Mouse (Mus musculus): Measurements from ENCODE around the gene Eif2a. TPM values are rescaled to one million over a fixed set of nuclear protein-coding genes. Genes with fewer than 3 reads are reported as not detected.

The Eif2a gene
- polyA plus RNA-seq, 1 experiment = 14.4 TPM

DNA sequence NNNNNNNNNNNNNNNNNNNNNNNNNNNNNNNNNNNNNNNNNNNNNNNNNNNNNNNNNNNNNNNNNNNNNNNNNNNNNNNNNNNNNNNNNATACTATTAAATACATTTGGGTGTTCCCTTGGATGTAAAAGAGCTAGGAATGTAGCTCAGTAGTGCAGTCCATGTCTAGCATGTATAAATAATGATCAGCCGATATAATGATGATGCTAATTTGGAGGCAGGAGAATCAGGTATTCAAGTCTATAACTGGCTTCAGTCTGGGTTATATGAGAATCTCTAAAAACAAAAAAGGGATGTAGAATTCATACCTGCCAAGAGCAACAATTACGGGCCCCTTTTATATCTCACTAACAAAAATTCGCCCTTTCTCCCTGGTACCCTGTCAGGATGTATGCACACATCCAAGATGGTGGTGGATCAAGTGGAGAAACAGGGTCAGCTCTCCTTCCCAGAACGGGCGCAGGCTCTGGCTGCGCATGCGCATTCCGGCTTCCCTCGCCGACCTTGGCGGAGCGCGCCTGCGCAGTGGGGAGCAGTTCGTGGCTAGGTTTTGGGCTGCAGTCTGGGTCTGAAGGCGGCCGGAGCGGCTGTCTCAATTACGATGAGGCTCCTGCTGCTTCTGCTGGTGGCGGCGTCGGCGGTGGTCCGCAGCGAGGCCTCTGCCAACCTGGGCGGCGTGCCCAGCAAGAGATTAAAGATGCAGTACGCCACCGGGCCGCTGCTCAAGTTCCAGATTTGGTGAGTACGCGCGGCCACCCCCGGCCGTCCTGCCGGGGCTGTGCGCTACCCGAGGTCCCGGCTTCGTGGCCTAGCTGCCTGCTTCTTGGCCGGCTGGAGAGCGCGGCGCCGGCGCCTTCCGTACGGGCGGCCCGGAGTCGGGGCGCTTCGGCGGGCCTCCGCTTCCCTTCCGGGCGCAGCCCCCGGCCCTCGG lies 50.8 kb downstream of the Eif2a start, which contains the start of gene Selenot:
TSS of gene Selenot (plus strand) at position 500 of the 930 bp plus-strand sequence.
- peak; percentile 99 for TF ChIP-seq POLR2AphosphoS2 (IDR thresholded peaks at IDR 0.05; ENCODE audit: insufficient read length, low read depth)
- no peak for TF ChIP-seq SRF (IDR thresholded peaks at IDR 0.05; ENCODE audit: control insufficient read depth, insufficient read length, low read depth)
- TF ChIP-seq POLR2A (IDR thresholded peaks at IDR 0.05; ENCODE audit: insufficient read length, low read depth) = peak; percentile 99
- no peak for TF ChIP-seq MYOG (IDR thresholded peaks at IDR 0.05; ENCODE audit: control insufficient read depth in 1 of 3, insufficient read depth in 1 of 3, insufficient read length in 2 of 3, low read depth in 2 of 3)
- TF ChIP-seq MAX (IDR thresholded peaks at IDR 0.05; ENCODE audit: low read depth) = no peak
- TF ChIP-seq E2F4 (IDR thresholded peaks at IDR 0.05; ENCODE audit: insufficient read depth) = no peak
- no peak for TF ChIP-seq TCF3 (IDR thresholded peaks at IDR 0.05; ENCODE audit: insufficient read length, low read depth)
- TF ChIP-seq USF1 (IDR thresholded peaks at IDR 0.05; ENCODE audit: low read depth) = no peak
- TF ChIP-seq CEBPB (IDR thresholded peaks at IDR 0.05; ENCODE audit: insufficient read depth, poor library complexity, severe bottlenecking) = no peak
- TF ChIP-seq MYOD1 (IDR thresholded peaks at IDR 0.05; ENCODE audit: control insufficient read depth in 1 of 3, insufficient read length in 2 of 3, low read depth in 2 of 3) = peak in 1 of 3 experiments; percentile 4
- no peak for TF ChIP-seq REST (IDR thresholded peaks at IDR 0.05; ENCODE audit: insufficient read depth, insufficient read length)
- TF ChIP-seq TCF12 (IDR thresholded peaks at IDR 0.05; ENCODE audit: insufficient read depth, poor library complexity, severe bottlenecking) = no peak
- Histone ChIP-seq H3ac (ENCODE audit: control insufficient read depth, insufficient read length) (peak within 1 kb of the TSS; percentile 93), H3K4me3 (peak within 1 kb of the TSS; percentile 59), H3K4me2 (ENCODE audit: low read depth) (peak within 1 kb of the TSS; percentile 55), H3K36me3 (ENCODE audit: control insufficient read depth, insufficient read depth) (peaks cover 8% of the 10 kb centered on the region), H3K27me3 (ENCODE audit: control insufficient read depth, insufficient read depth, insufficient read length) (no peaks in the 10 kb centered on the region), H3K79me2 (ENCODE audit: control insufficient read depth, insufficient read depth) (peaks cover 44% of the 10 kb centered on the region)

DNA sequence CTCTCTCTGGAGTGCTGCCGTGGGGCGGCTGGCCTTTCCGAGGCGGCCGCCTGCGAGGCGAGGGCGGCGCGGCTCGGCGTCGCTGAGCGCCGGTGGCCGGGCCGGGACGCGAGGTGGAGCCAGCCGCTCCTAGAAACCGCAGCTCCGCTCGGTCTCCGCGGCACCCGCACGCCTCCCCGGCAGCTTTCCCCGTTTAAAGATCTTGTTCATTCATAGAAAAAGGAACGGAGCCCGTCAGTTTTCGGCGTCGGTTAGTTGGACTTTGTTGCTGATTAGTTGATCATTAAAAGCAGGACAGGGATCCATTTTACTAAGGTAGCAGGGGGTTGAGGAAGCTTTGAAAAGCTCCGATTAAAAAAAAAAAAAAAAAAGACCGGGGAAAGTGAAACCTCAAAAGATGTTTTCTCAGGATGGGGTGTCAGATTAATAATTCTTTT lies 51.5 kb downstream of the Eif2a start:
- Histone ChIP-seq H3ac (ENCODE audit: control insufficient read depth, insufficient read length) (peak overlapping the region; percentile 93), H3K36me3 (ENCODE audit: control insufficient read depth, insufficient read depth) (peaks cover 8% of the 10 kb centered on the region), H3K79me2 (ENCODE audit: control insufficient read depth, insufficient read depth) (peaks cover 51% of the 10 kb centered on the region), H3K27me3 (ENCODE audit: control insufficient read depth, insufficient read depth, insufficient read length) (no peaks in the 10 kb centered on the region), H3K4me3 (peak overlapping the region; percentile 59), H3K4me2 (ENCODE audit: low read depth) (peak overlapping the region; percentile 55)
- no peak for TF ChIP-seq E2F4 (IDR thresholded peaks at IDR 0.05; ENCODE audit: insufficient read depth)
- TF ChIP-seq SRF (IDR thresholded peaks at IDR 0.05; ENCODE audit: control insufficient read depth, insufficient read length, low read depth) = no peak

DNA sequence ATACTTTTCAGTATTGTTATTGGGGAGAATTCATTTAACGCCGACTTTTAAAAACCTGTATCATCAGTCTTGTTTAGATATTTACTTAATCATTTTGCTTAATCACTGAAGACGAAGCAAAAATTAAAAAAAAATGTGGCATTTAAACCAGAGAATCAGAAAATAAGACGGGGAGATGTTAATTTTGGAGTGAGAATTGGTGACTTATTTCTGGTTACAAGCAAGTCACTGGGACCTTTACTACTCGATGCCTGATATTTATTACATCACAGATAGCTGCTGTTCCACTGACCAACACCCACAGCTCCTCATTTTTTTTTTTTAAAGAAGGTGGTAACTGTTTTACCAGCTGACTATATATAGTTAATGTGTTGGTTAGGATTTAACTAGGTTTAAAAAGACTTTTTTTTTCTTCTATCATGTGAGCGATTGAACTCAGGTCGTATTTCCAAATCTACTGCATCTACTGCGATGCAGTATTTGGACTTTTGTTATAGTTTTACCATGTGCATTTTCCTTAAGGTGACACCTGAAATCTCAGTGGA lies 52.0 kb downstream of the Eif2a start:
- H3K27me3 ChIP-seq (ENCODE audit: control insufficient read depth, insufficient read depth, insufficient read length) = no peaks in the 10 kb centered on the region
- peak overlapping the region; percentile 59 for H3K4me3 ChIP-seq
- TF ChIP-seq MAX (IDR thresholded peaks at IDR 0.05; ENCODE audit: low read depth) = no peak
- TF ChIP-seq E2F4 (IDR thresholded peaks at IDR 0.05; ENCODE audit: insufficient read depth) = no peak
- TF ChIP-seq TCF12 (IDR thresholded peaks at IDR 0.05; ENCODE audit: insufficient read depth, poor library complexity, severe bottlenecking) = no peak
- TF ChIP-seq USF1 (IDR thresholded peaks at IDR 0.05; ENCODE audit: low read depth) = no peak
- no peak for TF ChIP-seq TCF3 (IDR thresholded peaks at IDR 0.05; ENCODE audit: insufficient read length, low read depth)
- peaks cover 8% of the 10 kb centered on the region for H3K36me3 ChIP-seq (ENCODE audit: control insufficient read depth, insufficient read depth)
- peak overlapping the region; percentile 55 for H3K4me2 ChIP-seq (ENCODE audit: low read depth)
- peaks cover 56% of the 10 kb centered on the region for H3K79me2 ChIP-seq (ENCODE audit: control insufficient read depth, insufficient read depth)
- peak overlapping the region; percentile 93 for H3ac ChIP-seq (ENCODE audit: control insufficient read depth, insufficient read length)

DNA sequence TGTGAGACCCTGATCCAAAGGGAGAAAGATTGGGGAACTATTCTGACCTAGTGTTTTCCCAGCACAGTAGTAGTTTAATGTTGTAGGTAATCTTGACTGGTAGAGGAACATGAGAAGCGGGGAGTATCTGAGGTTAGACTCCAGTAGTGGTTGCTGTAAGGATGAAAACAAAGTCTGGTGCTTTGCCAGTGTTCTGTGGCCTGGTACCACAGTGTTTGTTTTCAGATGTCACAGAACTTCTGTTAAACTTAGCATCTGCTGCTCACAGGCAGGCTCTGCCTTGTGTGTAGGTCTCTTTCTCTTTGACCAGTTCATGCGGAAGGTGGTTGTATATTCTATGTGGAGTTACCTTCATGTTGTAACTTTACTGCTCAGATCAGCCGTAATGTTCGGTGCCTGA lies 55.9 kb downstream of the Eif2a start:
- TF ChIP-seq TCF3 (IDR thresholded peaks at IDR 0.05; ENCODE audit: insufficient read length, low read depth) = no peak
- TF ChIP-seq SRF (IDR thresholded peaks at IDR 0.05; ENCODE audit: control insufficient read depth, insufficient read length, low read depth) = no peak
- TF ChIP-seq POLR2AphosphoS2 (IDR thresholded peaks at IDR 0.05; ENCODE audit: insufficient read length, low read depth) = no peak
- Histone ChIP-seq H3K79me2 (ENCODE audit: control insufficient read depth, insufficient read depth) (peaks cover 90% of the 10 kb centered on the region), H3ac (ENCODE audit: control insufficient read depth, insufficient read length) (no peak overlapping the region), H3K4me3 (no peak overlapping the region), H3K36me3 (ENCODE audit: control insufficient read depth, insufficient read depth) (peaks cover 18% of the 10 kb centered on the region), H3K4me2 (ENCODE audit: low read depth) (no peak overlapping the region), H3K27me3 (ENCODE audit: control insufficient read depth, insufficient read depth, insufficient read length) (no peaks in the 10 kb centered on the region)

DNA sequence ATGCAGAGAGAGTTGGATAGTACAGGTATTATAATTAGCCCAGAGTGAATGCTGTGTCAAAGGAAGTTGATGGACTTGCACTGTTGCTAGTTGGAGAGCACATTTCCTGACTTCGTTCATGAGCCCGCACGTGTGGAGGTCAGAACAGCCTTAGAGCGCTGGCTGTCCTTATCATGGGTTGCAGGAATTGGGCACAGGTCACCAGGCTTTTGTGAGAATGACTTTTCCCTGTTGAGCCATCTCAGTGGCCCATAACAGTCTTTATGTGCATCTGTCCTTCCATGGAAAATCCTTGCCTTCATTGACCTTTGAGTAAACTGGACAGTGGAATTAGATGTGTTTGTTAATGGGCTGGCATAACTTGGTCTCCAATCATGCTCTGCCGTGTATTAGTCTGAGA lies 56.7 kb downstream of the Eif2a start:
- TF ChIP-seq TCF12 (IDR thresholded peaks at IDR 0.05; ENCODE audit: insufficient read depth, poor library complexity, severe bottlenecking) (no peak), POLR2A (IDR thresholded peaks at IDR 0.05; ENCODE audit: insufficient read length, low read depth) (no peak), POLR2AphosphoS2 (IDR thresholded peaks at IDR 0.05; ENCODE audit: insufficient read length, low read depth) (no peak), E2F4 (IDR thresholded peaks at IDR 0.05; ENCODE audit: insufficient read depth) (no peak), MYOG (IDR thresholded peaks at IDR 0.05; ENCODE audit: control insufficient read depth in 1 of 3, insufficient read depth in 1 of 3, insufficient read length in 2 of 3, low read depth in 2 of 3) (no peak), REST (IDR thresholded peaks at IDR 0.05; ENCODE audit: insufficient read depth, insufficient read length) (no peak)
- Histone ChIP-seq H3K4me2 (ENCODE audit: low read depth) (no peak overlapping the region), H3K27me3 (ENCODE audit: control insufficient read depth, insufficient read depth, insufficient read length) (no peaks in the 10 kb centered on the region), H3K36me3 (ENCODE audit: control insufficient read depth, insufficient read depth) (peaks cover 18% of the 10 kb centered on the region), H3K4me3 (no peak overlapping the region), H3ac (ENCODE audit: control insufficient read depth, insufficient read length) (no peak overlapping the region), H3K79me2 (ENCODE audit: control insufficient read depth, insufficient read depth) (peaks cover 89% of the 10 kb centered on the region)
